Mouse (Mus musculus): ENCODE measurements around the gene B230118H07Rik.

The B230118H07Rik gene

DNA sequence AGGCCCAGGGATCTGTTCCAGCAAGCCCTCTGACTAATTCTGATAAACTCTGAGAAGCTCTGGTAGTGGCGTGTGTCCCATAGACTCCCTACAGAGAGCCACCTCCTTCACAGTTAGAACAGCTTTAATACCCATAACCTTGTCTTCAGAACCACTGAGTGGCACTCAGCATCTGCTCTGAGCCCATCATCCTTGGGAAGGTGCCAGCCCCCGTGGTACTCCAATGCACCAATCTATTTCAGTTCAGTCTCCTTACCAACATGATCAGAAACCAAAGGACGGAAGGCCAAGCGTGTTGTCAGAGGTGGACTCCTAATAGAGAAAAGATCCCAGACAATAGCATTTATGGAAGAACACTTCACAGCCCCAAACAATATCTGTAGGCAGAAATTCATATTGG, 124.2 kb downstream of the B230118H07Rik start:
- DNase-seq (ENCODE audit: low spot score) = peak; percentile 44

DNA sequence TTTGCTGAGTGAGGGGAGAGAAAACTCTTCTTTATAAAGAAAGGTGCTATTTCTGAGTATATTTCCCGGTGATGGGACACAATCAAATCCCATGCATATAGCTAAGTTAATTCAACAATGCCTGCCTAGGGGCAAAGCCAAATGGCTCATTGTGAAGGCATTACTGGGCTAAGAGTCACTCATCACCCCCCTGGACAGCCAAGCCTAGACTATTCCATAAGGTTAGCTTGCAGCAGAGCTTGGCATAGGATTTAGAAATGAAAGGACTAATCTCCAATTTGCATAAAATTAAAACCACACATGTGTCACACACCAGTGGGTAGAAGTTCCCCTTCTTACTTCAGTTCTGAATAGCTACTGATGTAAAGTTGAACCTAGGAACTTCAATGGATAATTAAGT, 128.8 kb downstream of the B230118H07Rik start:
- no peak for DNase-seq (ENCODE audit: low spot score)

DNA sequence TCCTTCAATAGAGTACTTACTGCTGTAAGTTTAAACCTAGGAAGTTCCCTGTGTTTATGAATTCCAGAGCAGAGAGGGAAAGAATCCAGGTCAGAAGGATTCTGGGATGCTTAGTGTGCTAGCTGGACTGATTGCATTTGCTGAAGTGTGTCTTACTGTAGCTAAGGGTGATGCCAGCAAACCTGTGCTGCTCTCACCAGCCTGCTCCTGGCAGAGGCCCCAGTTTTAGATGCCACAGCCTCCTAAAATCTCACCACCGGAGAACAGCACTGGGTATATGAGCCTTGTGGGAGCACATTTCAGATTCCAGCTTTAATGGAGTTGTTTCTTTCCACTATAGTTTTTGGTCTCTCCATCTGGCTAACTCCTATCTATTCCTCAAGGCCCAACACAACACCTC, 129.4 kb downstream of the B230118H07Rik start:
- DNase-seq (ENCODE audit: low spot score) = no peak

Measured in testis, postnatal 10 days (tissue).